Mouse (Mus musculus) gastrocnemius, postnatal 25 days (tissue): ENCODE measurements around the gene Zfp467. TPM values are rescaled to one million over a fixed set of nuclear protein-coding genes. Genes with fewer than 3 reads are reported as not detected.

ENCODE experiments used
- DNase-seq: peaks from one replicate; pipeline ENCODE4 v3.0.0; 2022
- total RNA-seq, 2 experiments: library from RNA; stranded (reverse); gene quantifications; 1 replicate in 1 of 2; 2 replicates in 1 of 2; pipeline ENCODE4 v1.2.3; 2021

Zfp467 gene
- total RNA-seq, 2 experiments from 2014 or later: 22.4 to 34.1 TPM

GRCm38 (mm10) chr6:48440306-48441014 lies 5.2 kb downstream of the Zfp467 start:
- DNase-seq: no peak

- DNase-seq: no peak
These were observed 6.0 kb downstream of the Zfp467 start for GRCm38 (mm10) chr6:48439654-48440053.

GRCm38 (mm10) chr6:48438475-48439125 lies 7.0 kb downstream of the Zfp467 start:
- no peak for DNase-seq

- DNase-seq: no peak
These were observed 7.8 kb downstream of the Zfp467 start for GRCm38 (mm10) chr6:48437679-48438376.

- DNase-seq: no peak
These were observed 9.8 kb downstream of the Zfp467 start for GRCm38 (mm10) chr6:48435706-48436349.

- no peak for DNase-seq
These were observed 10.5 kb downstream of the Zfp467 start for GRCm38 (mm10) chr6:48435111-48435510.

GRCm38 (mm10) chr6:48434651-48435050 lies 11.0 kb downstream of the Zfp467 start:
- no peak for DNase-seq

GRCm38 (mm10) chr6:48432893-48433816 lies 12.5 kb downstream of the Zfp467 start:
- no peak for DNase-seq

GRCm38 (mm10) chr6:48430748-48431147 lies 14.9 kb downstream of the Zfp467 start:
- no peak for DNase-seq

GRCm38 (mm10) chr6:48428769-48429557 lies 16.7 kb downstream of the Zfp467 start:
- DNase-seq: no peak

GRCm38 (mm10) chr6:48426956-48427355 lies 18.7 kb downstream of the Zfp467 start:
- DNase-seq: no peak

GRCm38 (mm10) chr6:48424074-48424473 lies 21.6 kb downstream of the Zfp467 start:
- no peak for DNase-seq

GRCm38 (mm10) chr6:48423336-48423735 lies 22.3 kb downstream of the Zfp467 start:
- DNase-seq: no peak

GRCm38 (mm10) chr6:48420647-48421046 lies 25.0 kb downstream of the Zfp467 start:
- no peak for DNase-seq

GRCm38 (mm10) chr6:48416486-48416885 lies 29.1 kb downstream of the Zfp467 start:
- DNase-seq: no peak

GRCm38 (mm10) chr6:48415636-48416035 lies 30.0 kb downstream of the Zfp467 start:
- no peak for DNase-seq

GRCm38 (mm10) chr6:48414886-48415285 lies 30.7 kb downstream of the Zfp467 start:
- DNase-seq: no peak

GRCm38 (mm10) chr6:48413081-48413480 lies 32.5 kb downstream of the Zfp467 start:
- no peak for DNase-seq

GRCm38 (mm10) chr6:48412662-48413061 lies 33.0 kb downstream of the Zfp467 start:
- DNase-seq: no peak

GRCm38 (mm10) chr6:48412147-48412546 lies 33.5 kb downstream of the Zfp467 start:
- DNase-seq: no peak
